Mouse (Mus musculus): ENCODE measurements at regions not wholly inside any gene's neighbourhood (a gene's known extent, or its start where the extent isn't known, plus 50 kb on each side); places are given as distances from the start of the nearest gene placed in this dataset.

DNA sequence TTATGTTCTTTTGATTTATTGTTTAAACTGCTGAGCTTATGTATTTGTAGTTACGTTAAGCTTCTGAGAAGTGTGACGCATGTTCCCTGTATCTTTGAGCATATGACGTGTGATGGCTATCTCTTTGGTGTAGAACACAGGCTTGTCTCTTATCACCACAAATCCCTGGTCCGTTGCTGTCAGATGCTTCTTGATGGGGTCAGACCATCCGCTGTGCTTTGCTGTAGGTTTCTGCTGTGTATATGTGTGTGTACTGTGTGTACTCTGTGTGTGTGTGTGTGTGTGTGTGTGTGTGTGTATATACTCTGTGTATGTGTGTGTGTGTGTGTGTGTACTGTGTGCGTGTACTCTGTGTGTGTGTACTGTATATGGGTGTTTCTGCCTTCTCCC lies 164.5 kb downstream of the Chic2 start:
- TF ChIP-seq CTCF (IDR thresholded peaks at IDR 0.05; ENCODE audit: extremely low read depth, insufficient read length, insufficient replicate concordance, low read depth, low read length), result no peak
- no peak for TF ChIP-seq POLR2A (IDR thresholded peaks at IDR 0.05; ENCODE audit: low read depth, low read length)

Measured in small intestine, adult 2 months (tissue).